Mouse (Mus musculus) kidney, adult 18-20 months (tissue): ENCODE data around the gene Bicd2.
A peak's percentile ranks its signal among the peaks of the same experiment; 100 is the strongest.

ENCODE experiments used
- DNase-seq: peaks from one replicate; pipeline ENCODE4 v3.0.0; 2021

Gene Bicd2

GRCm38 (mm10) chr13:49341012-49341830 is at the start of gene Bicd2:
Gene Bicd2, plus strand, starts transcription at chr13:49341585.
- peak; percentile 93 for DNase-seq

DNA sequence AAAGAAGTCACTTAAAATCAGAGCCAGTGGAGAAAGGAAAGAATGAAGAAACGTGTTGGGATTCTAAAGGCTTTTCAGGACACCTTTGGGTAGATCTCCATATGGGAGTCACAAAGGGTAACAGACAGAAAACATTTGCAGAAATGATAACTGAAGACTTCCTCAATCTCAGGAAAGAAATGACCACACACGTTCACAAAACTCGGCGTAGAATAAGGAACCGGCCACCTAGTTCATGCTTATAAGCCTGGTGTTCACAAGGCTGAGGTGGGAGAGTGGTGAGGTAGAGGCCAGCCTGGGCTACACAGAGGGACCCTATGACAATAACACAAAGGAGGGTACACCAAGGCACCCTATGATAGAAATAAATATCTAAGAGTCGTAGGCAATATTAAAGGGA is 49.4 kb upstream of the Bicd2 start:
- DNase-seq: no peak

GRCm38 (mm10) chr13:49294108-49294507 is 47.3 kb upstream of the Bicd2 start:
- no peak for DNase-seq

GRCm38 (mm10) chr13:49296270-49296669 is 45.1 kb upstream of the Bicd2 start:
- DNase-seq: no peak

DNA sequence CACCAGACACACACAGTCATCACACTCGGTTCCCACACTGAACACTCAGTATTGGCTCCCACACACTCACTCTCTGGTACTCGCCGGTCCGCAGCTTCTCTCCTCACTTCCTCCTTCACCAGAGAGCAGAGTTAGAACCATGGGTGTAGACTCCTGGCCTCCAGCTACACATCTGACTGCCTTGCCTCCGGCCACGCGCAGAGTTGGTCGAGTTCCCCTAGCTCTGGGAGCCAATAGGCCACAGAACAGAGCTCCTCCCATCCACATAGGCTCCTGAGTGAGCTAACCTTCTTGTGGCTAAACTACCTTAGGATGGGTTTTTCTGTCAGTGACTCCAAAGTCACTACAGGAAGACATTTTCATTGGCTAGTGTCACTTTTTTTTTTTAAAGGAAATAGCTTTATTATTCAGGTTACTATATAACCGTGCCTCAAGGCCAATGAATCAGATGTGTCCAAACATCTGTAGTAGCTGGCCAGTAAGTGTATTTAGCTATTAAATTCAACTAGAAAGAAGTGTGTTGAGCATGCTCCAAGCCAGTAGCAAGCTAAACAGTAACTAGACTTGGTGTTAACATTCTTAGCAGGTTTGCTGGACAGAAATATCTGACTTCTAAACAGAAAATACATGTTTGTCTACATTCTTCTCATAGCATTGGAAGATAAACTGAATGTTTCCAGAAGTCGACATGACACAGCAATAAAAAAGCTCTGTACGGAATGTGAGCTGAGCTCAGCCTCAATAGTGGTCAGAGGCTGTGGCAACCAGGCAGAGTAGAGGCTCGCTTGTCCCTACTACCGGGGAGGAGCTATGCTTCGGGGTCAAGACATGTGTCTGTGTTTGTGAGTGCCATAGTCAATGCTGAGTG is 42.6 kb upstream of the Bicd2 start:
- DNase-seq: peak; percentile 73

GRCm38 (mm10) chr13:49300771-49301170 is 40.6 kb upstream of the Bicd2 start:
- no peak for DNase-seq

GRCm38 (mm10) chr13:49306771-49307310 is 34.5 kb upstream of the Bicd2 start:
- DNase-seq: no peak

DNA sequence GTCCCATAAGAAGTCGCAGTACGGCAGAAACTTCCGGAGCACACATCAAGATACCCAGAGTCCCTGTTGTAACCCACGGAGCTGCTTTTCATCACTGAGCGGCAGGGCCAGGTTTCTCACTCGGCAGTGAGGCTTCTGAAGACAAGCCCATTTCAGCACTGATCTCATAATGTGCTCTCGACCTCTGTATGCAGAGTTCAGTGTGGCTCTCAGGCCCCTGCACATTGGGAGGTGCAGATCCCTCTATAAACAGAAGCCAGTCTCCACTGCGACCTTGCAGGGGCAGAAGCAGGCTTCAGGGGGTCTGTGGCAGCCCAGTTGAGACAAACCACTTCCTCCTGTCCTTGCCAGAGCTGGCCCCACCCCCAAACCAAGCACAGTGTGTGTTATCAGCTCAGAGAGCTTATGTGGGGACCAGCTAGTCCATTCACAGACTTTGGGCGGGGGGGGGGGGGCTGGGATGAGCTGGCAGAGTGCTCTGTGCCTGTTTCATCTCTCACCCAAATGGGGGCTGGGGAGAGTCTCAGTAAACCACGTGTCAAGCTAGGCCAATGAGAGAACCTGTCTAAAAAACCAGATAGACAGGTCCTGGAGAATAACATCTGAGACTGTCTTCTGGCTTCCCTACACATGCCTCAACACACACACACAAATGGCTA is 33.9 kb upstream of the Bicd2 start:
- no peak for DNase-seq

DNA sequence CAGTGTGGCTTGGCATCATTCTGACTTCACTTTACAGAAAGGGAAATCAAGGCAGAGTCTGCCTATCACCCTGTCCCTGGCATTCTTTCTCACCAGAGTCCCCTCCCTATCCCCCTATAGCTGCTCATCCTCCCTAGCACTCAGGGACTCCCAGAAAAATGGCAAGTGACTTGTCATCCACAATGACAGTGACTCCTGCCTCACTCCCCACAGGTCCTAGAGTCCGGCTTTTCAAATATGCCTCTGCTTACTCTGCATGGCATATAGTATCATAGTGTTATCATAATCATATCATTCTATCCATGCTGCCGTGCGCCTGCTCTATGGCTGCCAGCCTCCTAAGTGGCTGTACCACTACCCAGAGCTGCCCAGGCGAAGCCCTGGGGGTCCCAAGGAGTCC is 33.2 kb upstream of the Bicd2 start:
- DNase-seq: no peak

GRCm38 (mm10) chr13:49308861-49309403 is 32.5 kb upstream of the Bicd2 start:
- no peak for DNase-seq

DNA sequence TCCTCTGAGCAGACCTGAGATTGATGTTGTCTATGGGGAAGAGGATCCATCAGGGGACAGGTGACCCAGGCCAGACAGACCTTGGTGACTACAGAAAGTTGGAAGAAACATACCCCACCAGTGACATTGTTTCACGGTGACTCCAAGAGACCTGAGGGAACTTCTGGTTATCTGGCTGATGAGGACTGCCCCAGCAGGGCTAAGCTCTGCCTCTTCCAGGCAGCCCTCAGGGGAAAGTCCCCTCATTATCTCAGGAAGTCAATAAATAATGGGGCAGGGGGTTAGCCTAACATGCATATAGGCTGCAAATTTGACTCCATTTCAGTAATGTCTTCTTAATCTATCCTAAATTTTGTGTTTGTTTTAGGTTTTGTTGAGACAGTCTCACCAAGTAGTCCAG is 31.9 kb upstream of the Bicd2 start:
- DNase-seq: no peak

DNA sequence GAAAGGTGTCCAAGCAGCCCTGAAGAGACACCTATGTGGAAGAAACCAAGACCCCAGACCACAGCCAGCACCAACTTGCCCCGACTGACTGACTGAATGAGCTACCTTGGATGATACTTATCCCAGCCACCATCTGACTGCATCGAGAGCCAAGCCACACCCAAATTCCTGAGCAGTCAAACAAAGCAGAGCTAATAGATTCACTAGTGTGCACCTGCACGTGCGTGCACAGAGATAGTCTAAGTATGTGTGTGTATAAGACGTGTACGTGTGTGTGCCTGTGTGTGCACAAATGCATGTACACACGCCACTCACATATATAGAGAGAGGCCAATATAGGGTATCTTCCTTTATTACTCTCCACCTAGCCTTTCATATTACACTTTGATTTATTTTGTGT is 29.7 kb upstream of the Bicd2 start:
- DNase-seq: no peak

- DNase-seq: no peak
These were observed 24.8 kb upstream of the Bicd2 start for GRCm38 (mm10) chr13:49316386-49317162.

DNA sequence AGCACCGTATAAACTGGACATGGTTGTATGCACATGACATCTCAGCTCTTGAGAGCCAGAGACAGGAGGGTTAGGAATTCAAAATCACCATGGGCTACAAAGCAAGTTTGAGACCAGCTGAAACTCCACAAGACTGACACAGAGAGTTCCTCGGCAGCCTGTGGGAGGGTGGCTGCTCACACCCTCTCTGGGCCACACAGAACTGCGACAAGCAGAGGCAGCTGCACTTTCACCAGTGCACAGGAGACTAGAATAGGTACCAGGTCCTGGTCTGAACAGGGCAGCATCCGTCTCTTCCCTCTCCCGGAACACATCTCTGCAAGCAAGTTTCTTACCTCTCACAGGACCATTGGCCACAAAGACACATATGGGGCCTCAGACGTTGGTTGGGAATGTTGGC is 23.9 kb upstream of the Bicd2 start:
- DNase-seq: no peak

GRCm38 (mm10) chr13:49317914-49318313 is 23.5 kb upstream of the Bicd2 start:
- no peak for DNase-seq

DNA sequence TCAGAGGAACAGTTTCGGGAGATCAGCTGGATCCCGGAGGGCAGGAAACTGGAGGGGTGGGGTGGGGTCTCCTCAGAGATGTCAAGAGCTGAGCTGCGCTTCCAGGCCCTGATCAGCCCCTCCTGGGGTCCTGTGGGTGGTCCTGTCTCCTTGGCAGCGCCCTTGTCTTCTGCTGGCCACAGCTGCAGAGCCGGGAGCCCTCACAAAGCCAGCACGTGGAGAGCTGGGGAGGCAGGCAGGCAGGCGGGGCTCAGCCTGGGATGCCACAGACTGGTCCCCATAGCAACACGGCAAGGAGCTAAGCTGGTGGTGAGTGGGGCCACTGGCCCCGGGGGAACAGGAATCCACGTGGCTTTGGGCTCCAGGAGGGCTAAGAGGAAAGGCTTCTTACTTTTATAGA is 21.3 kb upstream of the Bicd2 start, which contains the start of gene Fgd3:
TSS of gene Fgd3 (minus strand) at position 272 of the 400 bp plus-strand sequence.
- no peak for DNase-seq

DNA sequence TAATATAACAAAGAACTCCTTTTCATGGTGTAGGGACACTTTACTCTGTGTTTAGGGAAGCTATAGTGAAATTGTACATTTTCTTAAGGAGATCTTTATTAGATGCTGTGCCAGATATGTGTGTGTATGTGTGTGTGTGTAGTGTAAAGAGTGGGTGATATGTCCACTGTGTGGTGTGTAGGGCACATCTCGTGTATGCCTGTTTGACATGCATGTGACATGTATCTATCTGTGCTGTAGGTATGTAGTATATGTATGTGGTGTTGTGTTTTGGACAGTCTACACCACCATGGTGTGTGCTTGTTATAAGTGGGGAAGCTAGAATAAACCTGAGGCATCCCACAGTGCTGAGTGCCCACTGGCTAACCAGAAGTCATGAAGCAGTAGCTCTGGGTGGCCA is 20.9 kb upstream of the Bicd2 start:
- DNase-seq: no peak

DNA sequence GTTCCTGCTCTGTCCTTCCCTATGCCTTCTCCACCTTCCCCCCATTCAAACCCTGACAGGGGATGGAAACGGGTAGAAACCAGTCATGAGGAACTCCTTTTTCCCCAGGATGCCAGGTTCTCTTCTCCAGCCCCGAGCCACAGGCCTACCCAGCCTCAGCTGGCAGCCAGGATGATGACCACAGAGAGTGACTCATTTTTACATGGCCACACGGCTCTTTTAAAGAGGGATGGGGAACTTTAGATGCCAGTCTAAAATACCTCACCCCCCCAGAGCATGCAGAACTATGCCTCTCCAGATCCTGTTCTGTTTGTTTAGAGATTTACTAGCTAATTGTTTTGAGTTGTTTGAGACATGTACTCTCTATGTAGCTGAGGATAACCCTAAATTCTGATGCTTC is 19.9 kb upstream of the Bicd2 start:
- DNase-seq: no peak

GRCm38 (mm10) chr13:49322169-49322568 is 19.2 kb upstream of the Bicd2 start:
- no peak for DNase-seq

DNA sequence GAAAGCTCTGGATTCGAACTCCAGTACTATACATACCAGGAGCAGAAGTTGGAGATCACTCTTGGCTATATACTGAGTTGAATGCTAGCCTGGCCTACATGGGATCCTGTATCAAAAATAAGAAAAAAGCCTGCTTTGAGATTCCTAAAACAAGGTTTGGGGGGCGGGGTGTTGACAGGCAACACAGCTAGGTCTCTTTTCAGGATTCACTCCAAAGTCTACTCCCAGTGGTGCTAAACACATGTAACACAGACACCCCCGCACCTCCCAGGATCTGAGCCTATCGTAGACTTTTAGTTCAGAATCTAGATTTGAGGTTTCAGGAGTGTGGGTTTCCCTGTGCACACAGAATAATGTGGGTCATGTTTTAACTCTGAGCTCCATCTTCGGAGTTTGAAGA is 18.6 kb upstream of the Bicd2 start:
- no peak for DNase-seq

- DNase-seq: peak; percentile 49
These were observed 16.5 kb upstream of the Bicd2 start for GRCm38 (mm10) chr13:49324871-49325270.
